Mouse (Mus musculus): Measurements from ENCODE around the gene Ascc1.
A peak's percentile ranks its signal among the peaks of the same experiment; 100 is the strongest.

Ascc1 gene

DNA sequence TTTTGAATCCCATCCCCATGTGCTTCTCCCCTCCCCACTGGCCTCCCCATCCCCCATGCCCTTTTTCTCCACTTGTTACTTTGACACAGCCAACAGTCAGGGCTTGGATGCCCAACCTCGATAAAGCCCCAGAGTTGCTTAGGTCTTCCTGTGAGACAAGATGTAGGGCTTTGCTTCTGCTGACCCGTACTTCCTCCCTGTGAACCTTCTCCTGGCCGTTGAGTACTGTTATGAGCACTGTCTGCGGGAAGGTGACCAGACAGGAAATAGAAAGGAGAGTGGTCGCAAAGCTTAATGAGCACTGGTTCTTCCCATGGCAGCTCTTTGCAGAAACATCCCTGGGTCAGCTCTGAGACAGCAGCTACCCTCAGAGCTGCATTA is 78.0 kb downstream of the Ascc1 start:
- DNase-seq: no peak

DNA sequence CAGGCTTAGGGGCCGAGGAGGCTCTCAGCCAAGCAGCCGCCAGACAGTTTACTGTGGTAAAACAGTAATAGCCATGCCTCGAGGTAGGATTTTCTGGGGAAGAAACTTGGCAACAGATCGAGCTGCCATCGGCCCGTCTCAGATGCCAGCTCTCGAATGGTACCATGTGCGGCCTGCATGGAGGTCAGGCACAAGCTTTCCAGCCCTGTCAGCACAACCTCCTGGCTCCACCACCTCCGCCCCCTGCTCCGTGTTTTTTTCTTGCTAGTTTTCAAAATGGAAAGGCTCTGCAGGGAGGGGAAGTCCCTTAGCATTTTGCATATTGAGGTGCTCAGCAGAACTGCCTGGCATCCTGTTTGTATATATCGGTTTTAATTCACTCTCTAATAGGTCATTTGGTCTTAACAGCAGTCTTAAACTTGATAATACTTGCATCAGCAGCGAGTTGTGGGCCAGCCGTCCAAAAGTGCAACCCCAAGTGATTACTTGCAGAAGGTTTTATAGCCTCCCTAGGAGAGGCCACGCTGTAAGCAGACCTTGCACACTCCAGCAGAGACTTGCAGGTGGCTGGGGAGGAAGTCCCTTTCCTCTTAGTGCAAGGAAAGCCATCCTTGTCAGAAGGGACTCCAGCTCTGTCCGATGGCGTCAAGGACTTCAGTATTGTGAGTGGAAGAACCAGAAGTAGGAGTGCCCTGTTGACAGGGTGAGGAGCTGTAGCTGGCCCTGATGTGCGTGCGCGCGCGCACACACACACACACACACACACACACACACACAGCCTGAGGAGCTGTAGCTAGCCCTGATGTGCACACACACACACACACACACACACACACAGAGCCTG is 78.6 kb downstream of the Ascc1 start:
- DNase-seq: no peak

DNA sequence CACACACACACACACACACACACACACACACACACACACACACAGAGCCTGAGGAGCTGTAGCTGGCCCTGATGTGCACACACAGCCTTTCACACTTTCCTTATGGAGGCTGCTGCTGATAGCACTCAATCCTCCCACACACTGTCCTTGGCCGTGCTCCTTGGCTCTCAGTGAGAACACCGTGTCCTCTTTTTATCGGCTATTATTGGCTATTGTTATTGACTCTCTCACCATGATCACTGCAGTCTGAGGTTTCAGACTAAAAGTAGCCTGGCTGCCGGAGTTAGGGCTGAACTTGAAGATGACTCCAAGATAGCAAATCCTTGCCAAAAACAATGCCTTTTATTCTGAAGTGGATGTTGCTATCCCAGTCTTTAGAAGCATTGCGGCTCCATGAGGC is 79.3 kb downstream of the Ascc1 start:
- DNase-seq: no peak

DNA sequence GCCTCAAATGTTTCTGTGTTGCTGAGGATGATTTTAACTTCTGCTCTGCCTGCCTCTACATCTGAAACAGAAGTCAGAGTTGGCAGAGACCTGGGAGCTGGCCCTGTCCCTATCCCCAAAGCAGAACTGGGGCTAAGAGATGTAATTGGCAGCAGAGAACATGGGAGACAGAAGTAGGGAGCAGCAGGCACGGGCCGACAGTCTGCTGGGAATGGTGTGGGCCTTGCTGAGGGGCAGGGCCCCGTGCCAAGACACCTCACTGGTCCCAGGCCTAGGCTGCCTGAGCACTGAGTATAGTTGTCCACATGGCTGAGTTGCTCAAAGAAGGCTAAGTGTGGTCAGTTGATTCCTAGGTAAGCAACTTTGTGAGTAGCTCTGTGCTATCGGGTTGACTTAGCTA is 81.5 kb downstream of the Ascc1 start:
- DNase-seq: no peak

DNA sequence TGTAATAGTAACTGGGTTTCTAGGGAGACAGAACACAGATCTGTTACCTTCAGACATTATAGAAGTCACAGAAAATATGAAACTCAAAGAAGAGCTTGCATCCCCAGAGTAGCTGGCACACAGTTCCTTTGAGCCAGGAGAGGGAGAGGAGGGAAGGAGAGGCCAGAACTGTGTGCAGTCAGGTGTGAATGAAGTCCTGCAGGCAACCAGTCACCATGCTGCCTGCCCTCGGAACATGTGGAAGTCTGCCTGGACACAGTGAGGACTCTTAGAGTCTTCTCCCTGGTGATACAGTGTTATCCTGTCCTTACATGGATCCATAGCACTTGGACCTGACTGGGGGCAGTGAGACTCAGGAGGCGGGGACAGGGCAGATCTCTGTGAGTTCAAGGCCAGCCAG is 89.7 kb downstream of the Ascc1 start:
- no peak for DNase-seq

DNA sequence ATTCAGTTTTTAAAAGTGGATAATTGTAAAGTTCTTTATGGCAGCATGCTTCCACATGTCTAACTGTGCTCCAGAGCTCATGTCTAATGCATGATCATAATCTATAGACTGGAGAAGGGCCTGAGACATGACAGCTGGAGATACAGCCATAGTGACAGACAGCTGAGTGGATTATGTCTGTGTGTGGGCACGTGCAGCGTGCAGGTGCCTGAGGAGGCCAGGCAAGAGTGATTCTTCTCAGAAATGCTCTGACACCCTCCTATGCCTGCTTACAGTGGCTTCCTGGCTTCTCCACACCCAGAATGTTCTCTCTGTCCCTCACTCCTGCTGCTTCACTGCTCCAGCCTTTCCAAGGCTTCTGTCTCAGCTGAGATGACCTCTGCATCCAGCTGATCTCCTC is 91.1 kb downstream of the Ascc1 start:
- no peak for DNase-seq

DNA sequence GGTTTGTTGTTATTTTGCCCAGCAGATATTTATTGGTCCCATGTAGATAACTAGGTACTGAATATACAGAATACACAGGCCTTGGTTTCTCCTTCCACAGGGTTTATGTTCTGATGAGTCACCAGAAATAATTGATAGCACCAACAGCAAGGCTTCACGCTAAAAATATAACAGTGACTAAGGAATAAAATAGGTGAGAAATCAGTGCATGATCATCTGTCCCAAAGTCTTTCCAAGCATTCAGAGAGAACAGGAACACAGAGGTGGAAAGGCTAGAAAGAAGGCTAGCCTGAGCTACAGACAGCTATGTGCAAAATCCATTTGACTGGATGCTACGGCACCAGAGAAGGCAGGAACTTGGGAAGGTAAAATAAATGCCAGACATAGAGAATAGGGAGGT is 93.0 kb downstream of the Ascc1 start:
- no peak for DNase-seq

DNA sequence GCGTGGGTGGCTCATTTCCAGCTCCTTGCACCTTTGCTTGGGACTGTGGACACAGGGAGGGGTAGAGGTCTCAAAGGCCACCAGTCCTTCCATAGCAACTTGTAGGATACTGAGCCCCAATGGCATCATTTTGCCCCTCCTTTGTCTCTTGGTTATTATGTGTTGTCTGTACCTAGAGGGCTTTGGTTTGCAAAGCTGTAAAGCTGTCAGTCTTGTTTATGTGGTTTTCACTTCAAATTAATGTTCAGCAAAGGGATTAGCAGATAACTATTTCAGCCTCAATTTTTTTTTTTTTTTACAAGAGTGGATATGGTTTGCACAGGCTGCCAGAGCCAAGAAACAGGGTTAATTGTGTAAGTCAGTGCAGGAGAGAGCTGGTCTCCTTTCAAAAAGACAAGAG is 93.7 kb downstream of the Ascc1 start:
- no peak for DNase-seq

DNA sequence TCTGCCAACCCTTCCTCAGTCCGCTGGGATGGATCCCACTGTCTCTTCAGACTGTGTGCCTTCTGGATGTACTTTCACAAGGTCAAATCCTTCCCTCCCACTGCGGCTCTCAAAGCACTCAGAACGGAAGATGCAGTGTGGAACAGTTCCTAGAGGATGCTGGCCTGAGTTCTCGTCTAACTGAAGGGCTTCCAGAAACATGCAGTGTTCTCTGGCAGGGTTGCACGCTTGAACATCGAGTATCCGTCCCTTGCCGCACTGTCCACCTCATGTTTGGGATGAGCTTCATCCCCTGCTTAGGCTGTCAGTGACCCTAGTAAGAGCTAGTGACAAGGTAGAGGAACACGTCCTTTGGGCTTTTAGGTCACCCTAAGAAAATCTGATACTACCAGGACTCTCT is 94.5 kb downstream of the Ascc1 start:
- DNase-seq: no peak

DNA sequence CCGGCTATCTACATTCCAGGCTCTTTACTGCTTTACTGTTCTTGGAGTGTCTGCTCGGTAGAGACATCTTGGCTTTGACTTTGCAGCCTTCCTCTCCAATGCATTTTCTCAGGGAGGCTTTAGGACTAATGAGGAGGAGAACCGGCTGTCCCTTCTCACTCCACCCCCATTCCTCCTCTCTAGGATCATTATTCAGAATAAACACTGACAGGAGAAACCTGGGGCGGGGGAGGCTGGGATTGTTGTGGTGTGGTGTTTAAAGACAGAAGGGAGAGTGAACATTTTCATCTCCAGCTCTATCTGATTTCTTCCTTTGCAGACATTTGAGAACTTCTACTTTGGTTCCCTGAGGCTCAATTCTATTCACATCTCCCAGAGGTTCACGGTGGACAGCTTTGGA is 95.2 kb downstream of the Ascc1 start:
- no peak for DNase-seq

DNA sequence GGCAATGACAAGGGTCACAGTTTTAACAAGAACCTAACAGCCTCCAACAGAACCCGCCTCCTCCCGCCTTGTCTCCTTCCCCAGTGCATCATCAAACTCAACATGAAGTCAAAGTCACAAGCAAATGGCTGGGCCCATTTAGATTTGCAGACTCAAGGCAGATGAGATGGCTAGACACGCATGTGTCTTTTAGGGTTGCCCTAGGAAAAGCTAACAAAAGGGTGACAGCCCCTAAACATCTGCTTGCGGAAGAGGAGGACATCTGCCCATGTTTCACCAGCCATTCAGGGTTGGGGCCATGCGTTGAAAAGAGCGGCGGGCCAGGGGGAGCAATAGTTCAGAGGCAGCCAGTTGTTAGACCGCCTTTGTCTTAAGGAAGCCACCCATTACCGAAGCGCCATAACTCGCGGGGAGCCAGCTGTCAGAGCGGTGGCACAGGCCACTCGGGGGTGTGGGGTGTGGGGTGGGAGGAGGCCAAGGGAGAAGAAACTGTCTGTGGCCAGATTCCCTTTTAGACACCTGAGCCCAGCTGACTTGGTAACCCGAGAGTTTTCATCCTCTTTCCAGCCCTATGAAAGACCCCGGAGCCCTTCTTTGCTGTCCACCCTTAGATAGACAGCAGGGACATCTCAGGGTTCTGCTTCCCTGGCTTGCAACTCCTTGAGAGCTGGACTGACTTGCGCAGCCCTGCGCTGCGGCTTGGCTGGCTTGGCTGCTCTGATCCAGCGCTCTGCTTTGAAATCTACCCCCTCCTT is 103.0 kb downstream of the Ascc1 start:
- peak; percentile 51 for DNase-seq

DNA sequence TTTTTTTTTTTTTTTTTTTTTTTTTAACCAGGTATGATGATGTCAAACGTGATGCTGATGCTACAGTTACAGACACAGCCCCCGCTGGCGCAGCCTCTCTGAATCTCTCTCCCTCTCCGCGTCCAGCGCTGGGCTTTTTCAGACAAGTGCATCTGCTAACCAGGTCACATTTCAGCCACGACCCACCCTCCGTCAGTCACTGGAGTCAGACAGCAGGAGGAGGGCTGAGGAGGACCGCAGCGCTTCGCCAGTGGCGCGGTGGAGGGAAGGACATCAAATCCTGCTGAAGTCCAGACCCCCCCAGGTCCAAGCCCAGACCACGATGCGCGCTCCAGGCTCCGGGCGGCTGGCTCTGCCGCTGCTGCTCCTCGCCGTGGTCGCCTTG is 103.5 kb downstream of the Ascc1 start, which contains the start of gene Spock2:
Gene Spock2 (plus strand): TSS at position 74 of the 385 bp plus-strand sequence.
- DNase-seq: peak; percentile 67

DNA sequence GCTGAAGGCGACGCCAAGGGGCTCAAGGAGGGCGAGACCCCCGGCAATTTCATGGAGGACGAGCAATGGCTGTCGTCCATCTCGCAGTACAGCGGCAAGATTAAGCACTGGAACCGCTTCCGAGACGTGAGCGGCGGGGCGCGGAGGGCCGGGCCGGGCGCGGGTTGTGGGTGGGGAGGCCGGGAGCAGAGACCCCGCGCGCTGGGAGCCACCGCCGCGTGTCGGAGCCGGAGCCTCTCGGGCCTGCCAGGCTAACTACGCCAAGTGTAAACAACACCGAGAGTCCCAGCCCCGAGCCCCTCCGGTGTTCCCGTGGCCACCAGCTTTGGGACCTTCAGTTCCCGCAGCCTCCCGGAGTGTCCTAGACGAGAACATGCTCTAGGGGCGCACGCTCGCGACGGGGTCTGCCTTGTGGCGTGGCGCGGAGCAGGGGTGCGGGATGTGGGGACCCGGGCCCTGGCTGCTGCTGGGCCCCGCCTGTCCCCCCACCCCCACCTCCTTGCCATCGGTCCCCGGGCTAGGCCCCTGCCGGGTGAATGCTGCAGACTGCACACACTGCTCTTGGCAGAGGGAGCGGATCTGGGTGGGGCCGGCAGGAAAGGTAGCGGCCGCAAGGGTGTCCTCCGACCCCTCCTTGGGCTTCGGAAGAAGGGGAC is 104.1 kb downstream of the Ascc1 start:
- DNase-seq: peak; percentile 76

DNA sequence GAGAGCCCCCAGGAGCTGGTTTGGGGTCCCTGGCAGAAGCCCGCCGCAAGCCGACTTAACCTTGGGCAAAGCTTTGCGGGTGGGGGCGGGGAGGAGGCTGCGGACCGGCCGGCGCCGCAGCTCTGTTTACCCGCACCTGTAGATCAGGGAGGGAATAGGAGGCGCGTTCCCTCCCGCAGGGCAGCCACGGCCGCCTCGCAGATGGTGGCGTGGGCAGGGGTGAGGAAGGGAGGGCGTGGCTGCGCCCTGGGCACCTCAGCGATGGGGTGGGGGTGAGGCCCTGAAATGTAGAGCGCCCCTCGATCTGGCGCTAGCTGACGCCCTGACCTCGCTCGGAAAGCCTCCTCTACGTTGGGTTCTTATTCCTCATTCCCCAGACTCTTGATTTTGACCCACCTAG is 104.8 kb downstream of the Ascc1 start:
- peak; percentile 40 for DNase-seq

DNA sequence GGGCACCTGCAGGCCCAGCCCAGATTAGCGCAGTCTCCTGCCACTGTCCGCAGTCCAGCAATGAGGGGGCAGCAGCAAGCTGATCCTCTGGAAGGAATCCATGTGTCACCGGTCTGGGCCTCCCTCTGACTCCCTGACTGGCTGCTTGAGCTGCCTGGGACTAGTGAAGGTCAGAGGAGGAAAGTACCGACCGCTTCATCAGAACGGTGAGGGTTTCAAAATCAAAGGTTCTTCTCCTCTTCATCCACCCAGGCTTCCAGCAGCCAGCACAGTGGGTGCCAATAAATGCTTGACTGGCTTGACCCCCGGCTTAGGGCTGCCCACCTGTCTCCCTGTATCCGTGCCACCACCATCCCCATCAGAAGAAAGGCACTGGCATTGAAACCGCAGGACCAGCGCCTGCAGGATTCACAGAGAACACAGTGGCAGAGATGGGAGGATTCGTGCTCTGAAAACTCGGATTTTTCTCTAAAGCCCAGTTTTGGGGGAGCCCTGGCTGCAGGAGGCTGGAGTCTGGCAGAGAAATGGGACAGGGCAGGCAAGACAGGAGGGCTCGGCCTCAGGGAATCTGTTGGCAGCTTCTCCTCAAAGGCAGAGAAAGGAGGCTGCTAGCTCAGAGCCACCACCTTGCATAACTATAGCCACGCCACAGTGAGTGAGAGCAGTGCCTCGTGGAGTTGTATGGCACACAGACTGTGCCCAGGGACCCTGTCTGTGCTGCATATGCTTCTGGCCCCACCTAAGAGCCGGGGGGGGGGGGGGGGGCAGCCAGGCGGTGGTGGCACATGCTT is 105.9 kb downstream of the Ascc1 start:
- DNase-seq: no peak

DNA sequence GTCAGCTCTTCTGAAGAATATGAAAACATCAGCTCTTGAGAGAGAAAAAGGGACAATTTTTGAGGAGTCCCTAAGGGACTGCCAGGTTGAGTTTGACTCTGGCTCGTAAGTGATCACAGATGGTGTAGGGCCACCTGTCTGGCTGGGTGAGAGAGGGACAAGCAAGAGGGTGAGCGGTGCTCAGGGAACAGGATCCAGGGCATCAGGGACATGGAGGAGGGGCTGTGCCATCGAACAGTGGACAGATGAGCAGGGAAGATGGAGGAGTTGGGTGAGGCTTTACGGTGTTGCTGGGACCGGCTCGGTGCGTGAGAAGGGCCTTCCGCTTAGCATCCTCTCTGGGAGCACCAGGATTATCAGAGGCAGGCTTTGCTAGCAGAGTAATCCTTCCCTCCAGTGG is 106.7 kb downstream of the Ascc1 start:
- no peak for DNase-seq

DNA sequence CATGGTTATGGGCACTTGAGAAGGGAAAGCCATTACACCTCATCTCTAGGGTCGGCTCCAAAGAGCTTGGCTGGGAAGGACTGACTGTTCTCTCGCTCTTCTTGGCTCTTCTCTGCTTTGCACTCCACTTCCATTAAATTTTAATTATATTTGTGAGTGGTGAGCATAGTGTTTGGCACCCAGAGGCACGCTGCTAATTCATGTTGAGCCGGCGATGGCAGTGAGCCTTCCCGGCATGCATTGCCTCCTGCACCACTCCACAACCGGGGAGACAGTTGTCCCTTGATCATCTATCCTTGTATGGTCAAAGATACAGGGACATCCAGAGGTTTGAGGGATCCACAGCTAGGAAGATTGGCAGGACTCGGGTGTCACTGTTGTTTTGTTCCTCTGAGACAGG is 107.4 kb downstream of the Ascc1 start:
- no peak for DNase-seq

DNA sequence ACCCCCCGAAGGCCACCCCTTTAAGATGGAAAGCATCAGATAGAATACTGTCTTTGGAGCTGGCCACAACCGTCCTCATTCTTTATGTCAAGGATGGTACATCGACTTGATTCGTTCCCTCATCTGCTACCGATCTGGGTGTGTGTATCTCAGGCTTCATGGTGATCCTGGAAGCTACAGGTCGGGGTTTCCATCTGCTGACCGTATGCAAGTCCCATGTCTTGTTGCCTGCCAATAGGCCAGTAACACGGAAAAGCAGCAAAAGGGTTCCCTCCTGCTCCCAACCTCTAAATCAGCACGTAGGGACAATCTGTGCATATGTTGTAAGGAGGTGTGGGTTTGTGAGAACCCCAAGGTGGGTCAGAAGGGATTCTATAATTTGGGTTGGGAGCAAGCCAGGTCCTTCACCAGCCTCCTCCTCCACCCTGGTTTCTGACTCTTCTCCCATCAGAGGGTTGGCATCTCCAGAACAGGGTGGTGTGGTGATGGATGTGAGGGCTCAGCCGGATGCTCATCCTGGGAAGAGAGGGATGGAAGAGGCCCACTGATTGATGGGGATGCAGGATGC is 108.4 kb downstream of the Ascc1 start:
- DNase-seq: no peak

DNA sequence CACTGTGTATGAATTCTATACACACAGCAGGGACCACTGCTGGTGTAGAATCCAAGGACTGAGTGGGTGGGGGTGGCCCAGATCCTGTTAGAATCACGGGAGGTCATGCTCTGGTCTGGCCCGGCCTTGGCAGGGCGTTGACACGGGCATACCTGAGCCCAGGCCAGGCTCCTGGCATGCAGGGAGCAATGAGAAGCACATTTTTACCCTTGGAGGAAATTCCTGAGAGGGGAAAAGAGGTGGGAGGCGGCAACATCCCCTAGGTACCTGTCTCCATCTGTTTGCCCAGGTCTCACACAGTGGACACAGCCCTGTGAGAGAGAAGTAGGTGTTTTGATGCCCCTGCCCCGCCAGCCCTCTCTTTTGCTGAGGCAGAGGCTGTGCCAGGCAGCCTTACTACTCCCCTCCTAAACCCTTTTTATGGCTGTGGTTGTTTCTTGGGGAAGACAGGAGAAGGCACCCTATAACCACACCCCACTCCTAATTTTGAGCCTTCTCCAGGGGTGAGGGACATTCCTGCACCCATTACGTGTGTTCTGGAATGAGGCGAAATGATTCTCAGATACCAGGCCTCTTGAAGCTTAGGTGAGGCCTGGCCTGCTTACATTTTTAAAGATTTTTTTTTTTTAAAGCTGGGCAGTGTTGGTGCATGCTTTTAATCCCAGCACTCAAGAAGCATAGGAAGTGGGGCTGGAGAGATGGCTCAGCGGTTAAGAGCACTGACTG is 111.5 kb downstream of the Ascc1 start:
- no peak for DNase-seq

DNA sequence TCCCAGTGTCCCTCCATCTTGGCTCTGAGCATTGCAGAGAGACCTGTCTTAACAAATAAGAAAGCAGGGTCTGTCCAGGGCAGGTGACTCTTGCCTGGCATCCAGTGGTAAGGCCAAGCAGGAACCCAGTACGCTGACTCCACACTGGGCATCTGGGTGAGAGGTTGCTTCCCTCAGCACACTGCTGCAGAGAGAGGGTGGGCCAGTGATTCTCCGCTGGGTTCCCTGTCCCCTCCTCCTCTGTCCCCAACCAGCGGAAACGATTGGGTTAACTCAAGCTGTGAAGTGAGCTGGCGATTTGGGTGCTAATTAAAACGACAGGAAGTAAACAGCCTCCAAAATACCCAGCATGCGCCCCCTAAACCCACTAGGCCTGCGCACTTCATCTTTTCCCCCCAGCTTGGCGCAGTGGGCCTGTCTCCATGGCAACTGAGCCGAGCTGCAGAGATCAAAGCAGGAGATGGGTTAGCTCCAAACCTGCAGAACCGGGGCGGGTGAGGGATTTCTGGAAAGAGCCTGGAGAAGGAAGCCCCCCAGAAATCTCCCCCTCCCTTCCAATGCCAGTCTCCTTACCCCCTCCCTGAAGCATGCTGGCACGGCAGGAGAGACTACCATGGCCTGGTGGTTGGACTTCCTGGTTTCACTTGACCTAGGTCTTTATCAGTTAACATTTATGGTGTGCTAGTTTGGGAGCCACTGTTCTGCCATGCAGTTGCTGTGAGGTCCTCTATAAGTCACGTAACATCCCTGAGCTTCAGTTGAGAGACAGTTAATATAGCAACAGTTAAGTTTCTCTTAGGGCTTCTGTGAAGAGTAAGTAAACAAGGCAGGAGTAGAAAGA is 113.0 kb downstream of the Ascc1 start:
- DNase-seq: peak; percentile 74

DNA sequence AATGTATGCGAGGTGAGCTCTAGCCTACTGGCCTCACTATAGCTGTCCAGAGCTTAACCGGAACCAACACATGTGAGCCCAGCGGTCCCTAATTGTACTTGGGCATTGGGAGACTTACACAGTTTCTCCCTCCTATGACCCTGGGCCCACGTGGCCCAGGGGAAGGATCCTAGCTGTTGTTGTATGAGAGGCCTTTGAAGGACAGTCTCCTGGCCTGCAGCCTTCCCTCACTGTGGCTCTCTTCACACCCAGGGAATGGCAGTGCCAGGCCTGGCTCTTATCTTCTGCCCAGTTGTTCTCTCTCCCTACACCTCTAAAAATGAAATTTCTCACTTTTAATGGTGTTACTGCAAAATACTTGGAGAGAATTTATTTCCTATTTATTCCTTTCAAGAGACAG is 114.4 kb downstream of the Ascc1 start:
- DNase-seq: no peak

Measured in embryo, embryonic 11 days (tissue).